Mouse (Mus musculus) adrenal gland, postnatal 36 days (tissue): ENCODE results near the gene Ppp1r13l. TPM values are rescaled to one million over a fixed set of nuclear protein-coding genes. Genes with fewer than 3 reads are reported as not detected.

Experiments
- DNase-seq, 2 experiments: peaks; one replicate each; pipeline ENCODE4 v3.0.0; 2021; ENCODE audit warnings: mixed read lengths in 1 of 2
- long read RNA-seq, 2 experiments: library from polyadenylated mRNA; stranded (forward); transcript quantifications; one replicate each; pipeline ENCODE4 v2.0.0; 2021; ENCODE audit warnings: borderline sequencing depth in 2 of 2
- total RNA-seq, 2 experiments: library from RNA; stranded (reverse); gene quantifications; 2 replicates each; pipeline ENCODE4 v1.2.3; 2021

Gene Ppp1r13l
- total RNA-seq = 1 to 10 TPM; 5.8 to 8.9 TPM
- long read RNA-seq, experiment 1, partial matches to known transcripts = 3 of 4 reads
- long read RNA-seq, experiment 1, other reads (novel, unspliced or antisense) = 1 of 4 reads
- long read RNA-seq, experiment 2, partial matches to known transcripts = 1 of 1 reads
- long read RNA-seq, experiment 2, other reads (novel, unspliced or antisense) = 0 of 1 reads

DNA sequence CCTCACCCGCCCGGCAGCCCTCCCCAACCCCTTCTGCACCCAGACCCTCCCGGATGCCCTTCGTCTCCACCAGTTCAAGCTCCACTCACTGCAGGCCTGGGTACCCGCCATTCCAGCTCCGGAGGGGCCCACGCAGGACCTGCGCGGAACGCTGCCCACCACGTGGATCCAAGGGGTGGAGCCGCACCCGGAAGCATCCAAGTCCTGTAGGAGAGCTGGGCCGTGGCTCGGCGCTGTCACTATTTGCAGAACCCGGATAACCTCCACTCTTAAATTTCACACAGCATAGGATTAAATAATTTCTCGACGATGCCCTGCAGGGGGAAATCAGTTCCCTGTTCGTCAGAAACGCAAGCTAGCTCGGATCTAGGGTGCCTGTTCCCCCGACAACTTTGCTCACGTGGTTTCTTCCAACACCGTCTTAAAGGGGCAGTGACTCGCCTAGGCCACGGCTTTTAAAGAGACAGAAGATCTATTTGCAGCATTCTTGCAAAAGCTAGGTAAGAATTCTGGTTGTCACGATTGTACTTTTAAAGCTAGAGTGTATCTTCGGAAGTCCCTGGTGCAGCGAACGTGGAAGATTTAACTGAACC, at the start of gene Ppp1r13l, which contains the start of gene Cd3eap:
Gene Ppp1r13l, plus strand, starts transcription at position 451 of the 593 bp plus-strand sequence.
Gene Cd3eap, minus strand, starts transcription at position 185 of the 593 bp plus-strand sequence.
- DNase-seq = peak; percentile 89 to 93

DNA sequence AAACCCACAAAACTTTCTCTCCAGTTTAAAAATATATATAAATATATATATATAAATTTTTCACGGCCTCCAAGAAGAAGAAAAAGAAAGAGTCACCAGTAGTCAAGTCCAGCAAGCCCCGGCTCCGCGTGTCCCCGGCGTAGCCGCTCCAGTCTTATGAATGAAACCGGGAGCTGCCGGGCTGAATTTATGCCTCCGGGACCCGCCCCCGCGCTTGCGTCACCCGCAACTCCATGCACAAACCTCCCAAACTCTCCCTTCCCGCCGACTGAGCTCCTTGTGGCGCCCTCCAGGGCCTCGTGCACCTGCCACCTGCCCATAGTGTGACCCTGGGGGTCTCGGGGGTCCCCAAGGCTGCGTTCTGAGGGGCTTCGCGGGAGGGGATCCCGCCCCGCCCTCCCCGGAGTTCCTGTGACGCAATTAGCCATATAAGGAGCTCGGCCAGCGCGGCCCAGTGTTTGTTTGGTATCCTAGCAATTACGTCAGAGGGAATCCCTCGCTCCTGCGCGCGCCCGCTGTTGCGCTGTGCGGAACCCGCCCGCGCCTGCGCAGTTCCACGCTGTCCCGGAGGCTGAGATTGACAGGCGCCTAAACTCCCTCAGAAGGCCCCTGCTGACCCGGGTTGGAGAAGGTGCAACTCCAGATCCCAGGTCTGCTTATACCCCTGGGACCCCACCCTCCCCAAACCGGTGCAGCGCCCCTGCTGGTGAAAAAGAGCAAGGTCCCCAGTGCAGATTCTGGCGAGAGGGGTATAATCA, 49.5 kb upstream of the Ppp1r13l start, which contains the start of gene Fosb:
Gene Fosb, minus strand, starts transcription at position 168 of the 758 bp plus-strand sequence.
- peak; percentile 94 to 96 for DNase-seq

DNA sequence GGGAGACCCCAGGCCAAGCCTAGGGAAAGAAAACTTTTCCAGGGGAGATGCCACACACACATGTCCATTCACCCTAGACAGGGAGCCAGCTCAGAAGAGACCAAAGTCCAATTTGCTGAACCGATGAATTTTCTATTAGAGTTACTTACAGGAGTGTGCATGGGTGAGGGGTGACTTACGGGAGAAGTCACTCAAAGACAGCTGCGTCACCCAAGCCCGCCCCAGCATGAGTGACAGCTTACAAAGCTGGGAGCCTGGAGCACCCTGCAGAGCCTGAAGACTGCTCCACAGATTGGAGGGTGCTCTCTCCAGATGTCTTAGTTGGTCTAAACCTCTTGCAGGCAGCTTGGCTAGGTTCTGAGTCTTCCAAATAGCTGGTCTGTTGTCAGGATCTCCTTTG, 47.6 kb upstream of the Ppp1r13l start:
- no peak for DNase-seq

DNA sequence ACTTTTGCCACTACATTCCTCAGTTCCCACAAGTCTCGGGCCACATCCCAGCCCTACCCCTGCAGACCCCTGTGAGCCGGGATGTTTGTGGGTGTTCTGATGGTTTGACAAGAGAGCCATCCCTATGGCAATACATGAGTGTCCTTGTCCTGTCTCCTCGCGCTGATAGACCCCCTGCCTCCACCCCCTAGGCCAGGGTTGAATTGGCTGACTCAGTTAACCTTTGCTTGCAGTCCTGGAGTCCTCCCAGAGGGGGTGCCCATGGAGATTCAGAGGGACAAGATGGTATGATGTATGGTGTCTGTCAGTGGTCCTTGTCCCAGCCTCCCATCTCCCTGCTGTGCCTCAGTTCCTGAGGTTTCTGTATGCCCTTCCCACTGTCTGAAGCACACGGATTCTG, 45.5 kb upstream of the Ppp1r13l start:
- no peak for DNase-seq

DNA sequence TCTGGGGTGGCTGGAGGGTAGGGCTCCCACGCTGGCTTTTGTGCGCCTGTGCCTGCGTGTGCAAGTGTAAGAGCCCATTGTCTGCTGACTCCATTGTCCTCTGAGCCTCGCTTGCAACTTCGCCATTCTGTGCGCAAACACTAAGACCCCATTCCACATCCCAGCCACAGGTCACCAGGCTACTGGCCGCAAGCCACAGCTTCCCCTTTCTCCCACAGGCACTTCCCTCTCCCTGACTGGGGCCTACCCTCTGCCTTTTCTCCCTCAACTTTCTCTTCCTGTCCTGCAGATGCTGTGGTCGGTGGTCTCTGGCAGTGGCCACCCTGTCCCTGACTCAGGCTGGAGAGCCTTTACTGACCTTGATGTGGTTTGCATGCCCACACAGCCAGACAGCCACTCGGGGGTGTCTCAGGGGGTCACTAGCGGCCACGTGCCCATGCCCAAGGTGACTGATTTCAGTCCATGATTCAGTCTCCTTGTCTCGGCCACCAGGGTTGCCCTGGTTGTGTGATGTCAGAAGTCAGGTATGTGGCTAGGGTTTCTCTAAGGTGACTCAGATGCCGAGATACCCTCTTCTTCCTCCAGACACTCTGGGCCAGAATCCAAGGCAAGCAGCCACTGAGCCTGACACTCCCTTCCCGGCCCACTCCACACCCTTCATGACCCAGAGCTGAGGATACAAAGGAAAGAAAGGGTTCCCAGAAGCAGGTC, 42.9 kb upstream of the Ppp1r13l start:
- DNase-seq = peak in 1 of 2 experiments; percentile 49

DNA sequence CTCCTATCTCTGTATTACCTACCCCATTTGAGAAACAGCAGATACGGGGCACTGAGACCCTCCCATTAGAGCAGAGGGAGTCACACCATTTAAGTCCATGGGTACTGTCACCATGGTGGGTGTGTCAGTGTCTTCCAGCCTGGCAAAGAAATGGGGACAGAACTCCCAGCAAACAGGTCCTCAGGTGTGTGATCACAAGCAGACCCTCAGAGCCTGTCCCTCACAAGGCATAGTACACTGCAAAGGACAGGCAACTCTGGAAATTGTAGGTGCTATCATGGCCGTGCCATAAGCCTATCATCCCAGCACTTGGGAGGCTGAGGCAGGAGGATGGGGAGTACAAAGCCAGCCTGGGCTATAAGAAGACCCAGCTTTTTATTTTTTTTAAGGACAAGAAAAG, 41.3 kb upstream of the Ppp1r13l start:
- no peak for DNase-seq

DNA sequence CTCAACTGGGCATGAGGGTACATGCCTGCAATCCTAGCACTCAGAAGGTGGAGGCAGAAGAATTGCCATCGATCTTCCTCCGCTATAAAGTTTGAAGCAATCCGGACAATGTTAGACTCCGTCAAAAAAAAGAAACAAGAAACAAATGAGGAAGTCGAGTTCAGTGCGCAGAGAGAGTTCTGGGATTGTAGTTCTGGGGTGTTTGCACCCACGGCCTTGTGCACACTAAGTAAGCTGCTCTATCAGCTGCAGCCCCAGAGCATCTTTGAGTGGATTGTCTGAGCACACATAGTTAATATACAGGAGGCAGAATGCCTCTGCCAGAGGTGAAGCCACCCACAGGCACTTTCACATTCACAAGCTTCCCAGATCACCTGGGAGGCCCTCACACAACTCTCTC, 40.9 kb upstream of the Ppp1r13l start:
- DNase-seq = no peak

DNA sequence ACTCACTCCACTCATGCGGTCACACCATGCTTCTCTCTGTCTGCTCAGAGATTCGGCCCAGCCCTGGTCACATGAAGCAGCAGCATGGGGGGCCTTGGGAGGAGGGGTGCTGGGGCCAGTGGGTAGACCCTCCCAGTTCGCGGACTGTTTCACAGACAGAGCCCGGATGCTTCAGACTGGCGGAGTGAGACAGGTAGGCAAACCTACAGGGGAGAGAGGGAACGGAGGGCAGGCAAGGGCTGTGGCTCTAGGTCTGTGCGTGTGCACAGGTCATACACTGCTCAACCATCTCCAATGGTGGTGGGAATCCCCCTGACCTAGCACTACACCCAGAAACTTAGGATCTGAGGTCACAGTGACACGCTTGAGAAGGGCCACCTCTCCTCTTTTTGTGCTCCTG, 40.1 kb upstream of the Ppp1r13l start:
- DNase-seq = no peak

DNA sequence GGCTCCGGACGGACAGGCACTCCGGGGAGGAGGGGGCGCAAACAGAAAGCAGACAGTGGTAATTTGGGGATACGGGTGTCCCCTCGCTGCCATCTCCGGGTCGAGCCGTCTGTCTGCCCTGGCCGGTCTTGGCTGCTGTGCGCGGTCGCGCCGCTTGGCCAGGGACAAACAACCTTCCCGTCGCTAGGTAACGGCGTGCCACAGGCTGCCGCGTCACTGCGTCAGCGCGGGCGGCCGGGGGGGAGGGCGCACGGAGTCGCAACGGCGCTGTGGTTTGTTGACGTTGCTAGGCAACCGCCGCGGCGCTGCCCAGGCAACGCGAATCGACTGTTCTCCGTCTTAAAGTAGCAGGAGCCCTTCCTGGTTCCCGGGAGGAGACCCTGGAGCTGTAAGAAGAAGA, 39.6 kb upstream of the Ppp1r13l start:
- peak; percentile 98 to 99 for DNase-seq

DNA sequence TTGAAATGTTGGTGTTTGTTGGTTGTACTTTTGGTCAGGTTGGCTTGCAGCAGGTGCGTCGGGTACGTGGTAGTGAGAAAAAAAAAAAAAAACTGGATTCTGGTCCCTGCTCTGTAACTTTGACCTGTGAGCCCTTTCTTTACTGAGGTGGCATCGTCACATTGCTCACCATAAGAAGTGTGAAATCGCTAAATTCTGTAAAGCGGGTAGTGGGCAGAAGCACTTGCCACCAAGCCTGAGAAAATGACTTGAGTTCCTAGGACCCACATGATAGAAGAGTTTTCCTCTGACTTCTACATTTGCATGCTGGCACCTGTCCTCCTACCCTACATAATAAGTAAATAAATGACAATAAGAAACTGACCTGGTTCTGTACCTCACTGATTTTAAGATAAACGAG, 38.9 kb upstream of the Ppp1r13l start:
- no peak for DNase-seq

DNA sequence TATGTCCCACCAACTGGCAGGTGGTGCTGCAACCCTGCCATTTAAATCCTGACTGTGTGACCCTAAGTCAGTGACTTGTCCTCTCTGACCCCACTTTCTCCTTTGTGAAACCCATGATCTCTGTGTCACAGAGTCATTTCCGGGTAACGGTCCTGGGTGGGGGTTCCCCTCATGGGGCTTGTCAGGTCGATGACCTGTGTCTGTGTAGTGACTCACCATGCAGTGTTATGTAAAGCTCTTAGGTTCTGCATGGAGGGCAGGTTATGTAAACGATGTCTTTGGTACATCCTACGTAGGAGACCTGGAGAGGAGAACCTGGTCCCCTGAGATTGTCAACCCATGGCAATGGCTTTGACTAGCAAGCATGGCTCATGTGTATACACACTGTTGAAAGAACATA, 38.1 kb upstream of the Ppp1r13l start:
- DNase-seq = no peak

DNA sequence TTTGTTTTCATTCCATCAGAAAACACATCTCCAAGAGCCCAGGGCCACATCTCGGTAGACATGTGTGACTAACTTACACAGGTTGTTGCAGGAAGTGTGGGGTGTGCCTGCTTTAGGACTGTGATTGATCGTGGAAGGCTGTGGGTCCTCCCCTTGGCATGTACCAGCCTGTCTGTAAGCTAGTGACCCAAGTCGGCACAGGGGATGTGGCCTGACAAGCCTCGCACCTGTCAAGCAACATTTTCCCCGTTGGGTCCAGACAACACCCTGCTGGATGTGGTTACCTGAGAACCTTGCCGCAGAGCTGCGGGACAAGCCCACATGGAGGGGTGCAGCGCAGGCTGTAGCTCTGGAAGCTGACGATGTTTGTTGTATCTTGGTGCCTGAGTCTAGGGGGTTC, 37.1 kb upstream of the Ppp1r13l start:
- DNase-seq = no peak

DNA sequence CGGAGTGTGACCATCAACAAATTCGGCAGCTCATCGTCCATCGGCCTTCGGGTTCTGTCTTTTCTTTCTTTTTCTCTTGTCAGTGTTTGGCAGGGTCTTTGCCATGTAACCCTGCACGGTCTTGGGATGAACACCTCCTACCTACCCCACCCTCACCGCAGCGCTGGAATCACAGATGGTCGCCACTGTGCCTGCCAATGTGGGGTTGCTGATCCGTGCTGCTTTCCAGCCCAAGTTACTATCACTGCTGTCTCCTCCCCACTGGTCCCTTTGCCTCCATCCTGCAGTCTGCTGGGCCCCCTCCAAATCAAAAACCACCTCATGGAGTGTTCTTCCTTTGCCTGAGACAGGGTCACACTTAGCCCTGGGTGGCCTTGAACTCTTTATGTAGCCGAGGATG, 35.3 kb upstream of the Ppp1r13l start:
- DNase-seq = no peak

DNA sequence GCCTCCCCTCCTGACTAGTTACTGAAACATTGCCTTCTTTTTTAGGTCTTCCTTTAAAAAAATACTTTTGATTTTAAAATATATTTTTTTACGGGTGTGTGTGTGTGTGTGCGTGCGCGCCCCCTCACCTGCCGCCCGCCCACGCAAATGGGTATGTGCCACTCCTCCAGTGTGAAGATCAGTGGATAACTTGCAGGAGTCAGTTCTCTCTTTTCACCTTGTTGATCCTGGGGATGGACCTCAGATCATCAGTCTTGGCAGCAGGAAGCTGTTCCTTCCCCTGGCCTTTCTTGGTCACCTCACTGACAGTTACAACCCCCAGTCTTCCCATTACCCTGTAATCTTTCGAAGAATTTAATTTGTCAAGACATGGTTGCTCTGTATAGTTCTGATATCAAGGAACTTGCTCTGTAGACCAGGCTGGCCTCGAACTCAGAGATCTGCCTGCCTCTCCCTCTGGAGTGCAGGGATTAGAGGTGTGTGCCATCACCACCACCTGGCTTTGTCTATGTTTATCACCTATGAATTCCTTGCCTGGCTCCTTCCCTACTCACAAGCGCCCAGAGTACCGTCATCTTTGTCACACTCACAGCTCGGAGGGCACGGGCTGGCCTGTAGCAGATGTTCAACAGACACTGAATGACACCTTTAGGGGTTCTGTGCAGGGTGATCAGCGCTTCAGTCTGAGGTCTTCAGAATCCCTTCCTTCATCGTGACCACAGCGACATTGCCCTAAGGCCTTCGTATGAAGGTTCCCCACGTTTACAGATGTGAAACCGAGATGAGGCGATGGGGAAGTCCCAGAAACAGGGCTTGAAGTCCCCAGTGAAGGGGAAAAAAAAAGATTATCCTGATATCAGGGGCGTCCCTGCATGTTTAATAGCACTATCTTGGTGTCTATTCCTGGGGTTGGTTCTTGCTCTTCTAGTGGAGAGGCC, 34.0 kb upstream of the Ppp1r13l start:
- DNase-seq = no peak

DNA sequence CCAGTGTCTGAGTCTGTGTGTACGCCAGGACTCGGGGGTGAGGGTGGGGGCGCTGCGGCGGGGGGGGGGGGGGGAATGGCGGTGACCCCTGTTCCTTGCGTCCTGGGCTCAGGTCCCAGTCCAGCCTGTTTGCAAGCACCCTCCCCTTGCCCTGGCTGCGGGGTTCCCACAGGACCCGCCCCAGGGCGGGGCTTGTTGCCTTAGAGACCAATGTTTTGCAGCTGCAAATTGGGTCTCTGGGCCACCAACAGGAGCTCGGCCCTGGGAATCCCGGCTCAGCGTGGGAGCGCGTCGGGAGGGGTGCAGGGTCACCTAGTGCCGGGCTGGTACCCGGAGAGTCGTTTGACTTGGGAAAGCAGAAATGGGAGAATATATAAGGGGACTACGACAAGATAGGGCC, 33.2 kb upstream of the Ppp1r13l start:
- peak; percentile 94 to 97 for DNase-seq

DNA sequence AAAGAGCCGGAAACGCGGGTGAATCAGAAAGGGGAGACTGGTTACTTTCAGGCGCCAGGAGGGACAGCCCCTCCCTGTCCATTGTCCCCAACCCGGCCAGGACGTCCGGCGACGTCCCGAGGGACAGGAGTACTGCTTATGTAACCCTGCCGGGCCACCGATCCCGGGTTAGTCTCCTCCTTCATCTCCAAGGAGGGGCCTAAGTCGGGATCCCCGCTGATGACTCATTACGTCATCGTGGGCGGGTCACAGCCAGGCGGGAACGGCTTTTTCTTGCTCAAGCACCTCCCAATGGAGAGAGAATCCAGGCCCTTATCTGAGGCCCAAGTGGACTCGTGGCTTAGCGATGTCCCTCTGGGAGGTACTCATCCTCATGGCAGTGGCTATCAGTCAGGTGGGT, 32.4 kb upstream of the Ppp1r13l start:
- peak; percentile 94 to 95 for DNase-seq

DNA sequence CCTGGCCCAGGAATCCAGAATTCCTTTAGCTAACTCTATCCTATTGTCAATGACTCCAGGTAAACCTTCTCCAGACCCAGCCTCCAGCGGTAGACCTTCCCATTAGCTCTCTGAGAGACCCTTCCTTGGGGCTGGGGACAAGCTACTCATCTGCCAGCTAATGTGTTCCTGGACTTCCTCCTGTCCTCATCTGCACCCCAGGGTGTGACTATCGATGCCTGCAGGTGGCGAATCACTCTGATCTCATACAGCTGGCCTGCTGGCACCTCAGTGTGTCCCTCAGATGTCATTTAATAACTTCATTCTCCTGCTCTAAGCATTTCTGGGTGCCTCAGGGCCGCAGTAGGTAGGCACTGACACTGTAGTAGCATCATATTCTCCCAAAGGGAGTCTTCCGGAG, 31.8 kb upstream of the Ppp1r13l start:
- DNase-seq = no peak

DNA sequence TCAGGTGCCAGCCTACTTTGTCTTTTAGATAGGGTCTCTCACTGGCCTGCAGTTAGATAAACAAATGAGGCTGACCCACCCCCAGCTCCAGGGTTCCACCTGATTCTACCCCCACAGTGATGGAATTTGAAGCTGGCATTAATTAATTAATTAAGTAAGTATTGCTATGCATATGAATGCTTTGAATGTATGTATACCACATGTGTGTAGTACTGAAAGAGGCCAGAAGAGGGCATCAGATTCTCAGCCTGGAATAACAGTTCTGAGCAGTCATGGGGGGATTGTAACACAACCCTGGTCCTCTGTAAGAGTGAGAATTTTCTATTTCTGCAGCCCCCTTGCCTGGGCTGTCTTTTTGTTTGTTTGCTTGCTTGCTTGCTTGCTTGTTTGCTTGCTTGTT, 31.1 kb upstream of the Ppp1r13l start:
- no peak for DNase-seq

DNA sequence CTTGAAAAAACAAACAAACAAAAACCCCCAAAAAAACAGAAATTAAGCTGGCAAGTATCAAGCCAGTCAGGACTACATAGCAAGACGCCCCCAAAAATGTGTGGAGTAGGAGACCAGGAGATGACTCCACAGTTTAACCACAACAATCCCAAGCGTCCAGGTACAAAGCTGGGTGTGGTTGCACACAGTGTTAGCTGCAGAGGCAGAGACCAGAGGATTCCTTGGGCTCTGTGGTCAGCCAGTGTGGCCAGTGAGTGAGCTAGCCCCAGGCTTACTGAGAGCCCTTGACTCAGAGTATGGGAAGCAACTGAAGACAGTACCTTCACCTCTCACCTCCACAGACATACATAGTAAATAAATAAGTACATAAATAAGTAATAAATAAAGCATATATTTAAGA, 27.6 kb upstream of the Ppp1r13l start:
- DNase-seq = no peak

DNA sequence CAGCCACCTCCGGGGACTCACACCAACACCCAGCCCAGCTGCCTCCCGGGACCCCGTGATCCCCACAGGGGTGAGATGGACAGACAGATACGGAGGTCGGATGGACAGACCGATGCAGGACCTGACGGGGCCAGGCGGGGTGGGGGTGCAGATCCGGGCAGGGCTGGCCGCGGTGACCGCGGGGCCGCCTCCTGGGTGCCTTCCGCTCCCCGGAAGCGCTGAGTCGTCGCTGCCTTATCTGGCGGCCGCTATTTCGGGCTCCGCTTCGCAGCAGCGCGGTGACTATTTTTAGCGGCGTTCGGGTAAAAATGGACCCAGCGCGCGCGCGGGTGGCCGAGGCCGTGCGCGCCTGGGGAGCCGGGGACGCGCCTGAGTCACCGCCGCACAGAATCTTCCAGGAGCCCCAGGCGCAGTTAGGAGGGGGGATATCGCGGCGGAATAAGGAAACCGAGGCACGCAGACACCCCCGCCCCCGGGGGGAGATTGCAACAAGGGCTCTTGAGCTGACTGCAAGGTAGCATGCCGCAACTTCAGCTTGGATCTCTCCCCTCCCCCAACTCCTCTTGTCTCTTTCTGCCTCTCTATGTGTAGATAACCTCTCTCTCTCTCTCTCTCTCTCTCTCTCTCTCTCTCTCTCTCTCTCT, 26.7 kb upstream of the Ppp1r13l start:
- peak; percentile 88 to 91 for DNase-seq

DNA sequence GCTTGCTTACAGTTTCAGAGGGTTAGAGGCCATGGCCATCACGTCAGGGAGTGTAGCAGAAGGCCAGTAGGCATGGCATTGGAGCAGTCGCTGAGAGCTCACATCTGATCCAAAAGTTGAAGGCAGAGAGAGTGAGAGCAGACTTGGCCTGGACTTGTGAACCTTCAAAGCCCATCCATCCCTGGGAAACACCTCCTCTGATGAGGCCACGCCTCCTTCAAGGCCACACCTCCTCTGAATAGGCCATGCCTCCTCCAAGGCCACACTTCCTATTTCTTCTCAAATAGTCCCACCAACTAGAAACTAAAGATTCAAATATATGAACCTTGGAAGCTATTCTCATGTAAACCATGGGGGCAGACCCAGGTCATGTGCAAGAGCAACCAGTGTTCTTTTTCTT, 24.0 kb upstream of the Ppp1r13l start:
- DNase-seq = no peak
